Mouse (Mus musculus) kidney, adult 18-20 months (tissue): Measurements from ENCODE around the gene Gucy2g.
A peak's percentile ranks its signal among the peaks of the same experiment; 100 is the strongest.
"Not testable (repeated sequence)": the region's sequence is repeated elsewhere in the genome, so short reads cannot be mapped to it uniquely, and the experiment has no call there.

Experiments used
- DNase-seq: peaks from one replicate; pipeline ENCODE4 v3.0.0; 2021

Gene Gucy2g

GRCm38 (mm10) chr19:55198303-55198702, 42.7 kb downstream of the Gucy2g start:
- DNase-seq = peak; percentile 60

GRCm38 (mm10) chr19:55195574-55195973, 45.5 kb downstream of the Gucy2g start:
- DNase-seq = no peak

GRCm38 (mm10) chr19:55194520-55195170, 46.4 kb downstream of the Gucy2g start:
- DNase-seq = no peak

GRCm38 (mm10) chr19:55193717-55194394, 47.2 kb downstream of the Gucy2g start:
- DNase-seq = no peak

- no peak for DNase-seq
Measured at GRCm38 (mm10) chr19:55192254-55192945, 48.6 kb downstream of the Gucy2g start.

- no peak for DNase-seq
Measured at GRCm38 (mm10) chr19:55191596-55191995, 49.4 kb downstream of the Gucy2g start.

- DNase-seq = peak; percentile 52
Measured at GRCm38 (mm10) chr19:55190065-55190464, 51.0 kb downstream of the Gucy2g start.

- DNase-seq = no peak
Measured at GRCm38 (mm10) chr19:55185651-55186050, 55.4 kb downstream of the Gucy2g start.

- no peak for DNase-seq
Measured at GRCm38 (mm10) chr19:55185074-55185473, 56.0 kb downstream of the Gucy2g start.

- DNase-seq = no peak
Measured at GRCm38 (mm10) chr19:55184442-55184841, 56.6 kb downstream of the Gucy2g start.

GRCm38 (mm10) chr19:55180433-55180832, 60.6 kb downstream of the Gucy2g start, which contains the start of gene Tectb:
Gene Tectb (plus strand): TSS chr19:55180733.
- DNase-seq = no peak

GRCm38 (mm10) chr19:55177143-55177542, 63.9 kb downstream of the Gucy2g start:
- no peak for DNase-seq

- DNase-seq = no peak
Measured at GRCm38 (mm10) chr19:55171585-55171984, 69.5 kb downstream of the Gucy2g start.

- no peak for DNase-seq
Measured at GRCm38 (mm10) chr19:55170399-55170798, 70.6 kb downstream of the Gucy2g start.

- not testable (repeated sequence) for DNase-seq
Measured at GRCm38 (mm10) chr19:55169236-55169729, 71.8 kb downstream of the Gucy2g start.

GRCm38 (mm10) chr19:55168360-55168759, 72.7 kb downstream of the Gucy2g start:
- no peak for DNase-seq

GRCm38 (mm10) chr19:55167741-55168140, 73.3 kb downstream of the Gucy2g start:
- no peak for DNase-seq

- DNase-seq = no peak
Measured at GRCm38 (mm10) chr19:55166741-55167140, 74.3 kb downstream of the Gucy2g start.

- DNase-seq = no peak
Measured at GRCm38 (mm10) chr19:55165954-55166353, 75.1 kb downstream of the Gucy2g start.

GRCm38 (mm10) chr19:55165183-55165865, 75.7 kb downstream of the Gucy2g start:
- no peak for DNase-seq

GRCm38 (mm10) chr19:55164162-55164561, 76.9 kb downstream of the Gucy2g start:
- no peak for DNase-seq

GRCm38 (mm10) chr19:55162271-55162670, 78.8 kb downstream of the Gucy2g start:
- no peak for DNase-seq

GRCm38 (mm10) chr19:55159826-55160225, 81.2 kb downstream of the Gucy2g start:
- DNase-seq = no peak
